25 mouse cellular contexts compared by ENCODE assay signal in the genomic region with DNA sequence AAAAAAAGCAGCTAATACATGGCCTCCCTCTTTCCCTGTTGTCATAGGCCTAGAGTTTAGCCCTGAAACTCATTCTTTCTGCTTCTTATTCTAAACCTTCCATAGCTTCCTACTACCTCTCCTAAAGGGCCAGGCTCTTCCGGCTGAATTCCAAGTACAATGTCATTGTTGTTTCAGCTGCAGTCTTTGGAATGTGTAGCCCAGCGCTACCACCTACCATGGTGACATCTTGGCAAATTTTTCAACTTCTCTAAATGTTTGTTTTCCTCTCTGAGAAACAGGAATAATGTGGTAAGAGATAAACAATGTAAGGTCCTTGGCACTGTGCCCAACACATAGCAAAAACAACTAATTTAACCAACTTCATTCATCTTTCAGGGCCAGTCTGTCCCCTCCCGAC. TPM values are rescaled to one million over a fixed set of nuclear protein-coding genes. Genes with fewer than 3 reads are reported as not detected.
DNase-seq lines count a peak whose midpoint lies in the region; ATAC-seq and TF ChIP-seq lines count a peak whose summit lies in the region.
"Had no signal": no experiment of that assay in that cellular context is flagged by ENCODE, and none has a peak within 500 bp of the region (broad histone marks: within the 10 kb centered on the region; RNA-seq: fewer than 3 reads in every experiment).

No protein-coding gene starts in this region.

- H3K27ac ChIP-seq in embryonic facial prominence, embryonic 11.5 days (replicated peaks; ENCODE audit: low read depth, low read length) = no peak overlapping the region
- no peak overlapping the region for H3K27ac ChIP-seq in embryonic facial prominence, embryonic 10.5 days (replicated peaks)
- no peak overlapping the region for H3K27ac ChIP-seq in hindbrain, postnatal 0 days
- H3K27ac ChIP-seq in hindbrain, embryonic 11.5 days (ENCODE audit: low read depth, low read length) = no peak overlapping the region
- H3K27ac ChIP-seq: embryonic facial prominence, embryonic 15.5 days; layer of hippocampus, adult 2 months; limb, embryonic 13.5 days; liver, embryonic 13.5 days; midbrain, embryonic 13.5 days had no signal

- peak; percentile 19 for DNase-seq in embryonic facial prominence, embryonic 11.5 days (ENCODE audit: low spot score)
- DNase-seq in embryonic facial prominence, embryonic 10.5 days (ENCODE audit: low spot score) = no peak
- peak; percentile 3 for DNase-seq in hindbrain, postnatal 0 days (ENCODE audit: low spot score)
- no peak for DNase-seq in hindbrain, embryonic 11.5 days (ENCODE audit: low spot score)
- DNase-seq in 3134 (ENCODE audit: extremely low read depth, insufficient read length, low spot score) = peak; percentile 46
- DNase-seq in embryo, embryonic 10.5 days (ENCODE audit: low spot score) = peak; percentile 12
- DNase-seq in frontal cortex, adult 2 months (ENCODE audit: extremely low spot score in 1 of 2, low spot score in 1 of 2) = no peak
- DNase-seq: adrenal gland, adult 2 months; cerebellum, adult 2 months; cerebellum, postnatal 36 days; gastrocnemius, postnatal 25 days; kidney, adult 2 months; kidney, postnatal 14 days; liver, embryonic 13.5 days; lung, postnatal 4 days; thymus, postnatal 25 days had no signal

- H3K4me1 ChIP-seq in embryonic facial prominence, embryonic 11.5 days (ENCODE audit: control insufficient read depth, insufficient read depth, low read length) = no peaks in the 10 kb centered on the region
- no peaks in the 10 kb centered on the region for H3K4me1 ChIP-seq in embryonic facial prominence, embryonic 10.5 days
- H3K4me1 ChIP-seq in hindbrain, postnatal 0 days (ENCODE audit: insufficient read depth, low read length) = 0 out of 2 replicates have a peak, but pooled peaks cover 3% of the 10 kb centered on the region
- no peaks in the 10 kb centered on the region for H3K4me1 ChIP-seq in hindbrain, embryonic 11.5 days (replicated peaks; ENCODE audit: control insufficient read depth, insufficient read depth, low read length)
- H3K4me1 ChIP-seq: liver, embryonic 13.5 days had no signal

- H3K9me3 ChIP-seq in embryonic facial prominence, embryonic 11.5 days (replicated peaks; ENCODE audit: control insufficient read depth, low read length) = no peaks in the 10 kb centered on the region
- no peaks in the 10 kb centered on the region for H3K9me3 ChIP-seq in embryonic facial prominence, embryonic 10.5 days
- H3K9me3 ChIP-seq in hindbrain, postnatal 0 days (ENCODE audit: low read length) = no peaks in the 10 kb centered on the region
- H3K9me3 ChIP-seq in hindbrain, embryonic 11.5 days (ENCODE audit: control insufficient read depth, low read length) = no peaks in the 10 kb centered on the region
- H3K9me3 ChIP-seq: embryonic facial prominence, embryonic 15.5 days; limb, embryonic 13.5 days; liver, embryonic 13.5 days; midbrain, embryonic 13.5 days had no signal

- H3K27me3 ChIP-seq in embryonic facial prominence, embryonic 11.5 days (ENCODE audit: control insufficient read depth, insufficient read depth, low read length) = no peaks in the 10 kb centered on the region
- 0 out of 2 replicates have a peak, but pooled peaks cover 5% of the 10 kb centered on the region for H3K27me3 ChIP-seq in embryonic facial prominence, embryonic 10.5 days (replicated peaks; ENCODE audit: low read depth, poor library complexity, severe bottlenecking)
- no peaks in the 10 kb centered on the region for H3K27me3 ChIP-seq in hindbrain, postnatal 0 days (ENCODE audit: insufficient read depth, low read length)
- no peaks in the 10 kb centered on the region for H3K27me3 ChIP-seq in hindbrain, embryonic 11.5 days (ENCODE audit: control insufficient read depth, insufficient read depth, low read length)

- H3K9ac ChIP-seq in embryonic facial prominence, embryonic 11.5 days (replicated peaks; ENCODE audit: low read length) = no peak overlapping the region
- no peak overlapping the region for H3K9ac ChIP-seq in hindbrain, postnatal 0 days (replicated peaks; ENCODE audit: low read length)
- no peak overlapping the region for H3K9ac ChIP-seq in hindbrain, embryonic 11.5 days (ENCODE audit: low read depth, low read length)
- H3K9ac ChIP-seq: embryonic facial prominence, embryonic 15.5 days; limb, embryonic 13.5 days; liver, embryonic 13.5 days; midbrain, embryonic 13.5 days had no signal

- WGBS in embryonic facial prominence, embryonic 11.5 days = 64% methylated on average over 3 of the region's 3 CpGs
- WGBS in embryonic facial prominence, embryonic 10.5 days = 55% methylated on average over 3 of the region's 3 CpGs
- WGBS in hindbrain, postnatal 0 days = 38% methylated on average over 3 of the region's 3 CpGs
- WGBS in hindbrain, embryonic 11.5 days = 59% methylated on average over 3 of the region's 3 CpGs

- H3K36me3 ChIP-seq in embryonic facial prominence, embryonic 11.5 days (replicated peaks; ENCODE audit: control insufficient read depth, insufficient read depth, low read depth, low read length) = no peaks in the 10 kb centered on the region
- no peaks in the 10 kb centered on the region for H3K36me3 ChIP-seq in embryonic facial prominence, embryonic 10.5 days (replicated peaks)
- no peaks in the 10 kb centered on the region for H3K36me3 ChIP-seq in hindbrain, postnatal 0 days (ENCODE audit: insufficient read depth, low read length)
- H3K36me3 ChIP-seq in hindbrain, embryonic 11.5 days (ENCODE audit: control insufficient read depth, insufficient read depth, low read length) = no peaks in the 10 kb centered on the region
- H3K36me3 ChIP-seq: embryonic facial prominence, embryonic 15.5 days; limb, embryonic 13.5 days; liver, embryonic 13.5 days; midbrain, embryonic 13.5 days had no signal

- H3K4me2 ChIP-seq in embryonic facial prominence, embryonic 11.5 days (ENCODE audit: low read depth, low read length) = no peak overlapping the region
- no peak overlapping the region for H3K4me2 ChIP-seq in hindbrain, postnatal 0 days (ENCODE audit: low read depth, low read length)
- no peak overlapping the region for H3K4me2 ChIP-seq in hindbrain, embryonic 11.5 days (replicated peaks; ENCODE audit: low read depth, low read length)
- H3K4me2 ChIP-seq: embryonic facial prominence, embryonic 15.5 days; heart, embryonic 11.5 days; limb, embryonic 13.5 days; liver, embryonic 13.5 days; midbrain, embryonic 13.5 days had no signal

- TF ChIP-seq CTCF in hindbrain, postnatal 0 days (IDR thresholded peaks at IDR 0.05; ENCODE audit: low read depth) = no peak

- no peak for ATAC-seq in embryonic facial prominence, embryonic 11.5 days (replicated peaks; ENCODE audit: insufficient number of reproducible peaks, low FRiP score, low TSS enrichment, low read depth)
- no peak for ATAC-seq in hindbrain, postnatal 0 days
- ATAC-seq in hindbrain, embryonic 11.5 days (ENCODE audit: low FRiP score) = no peak
- ATAC-seq: inflammation-experienced regulatory T-cells, adult 6 months; midbrain, embryonic 13.5 days had no signal

- no peak overlapping the region for H3K4me3 ChIP-seq in embryonic facial prominence, embryonic 11.5 days (ENCODE audit: low read depth, low read length)
- no peak overlapping the region for H3K4me3 ChIP-seq in embryonic facial prominence, embryonic 10.5 days
- no peak overlapping the region for H3K4me3 ChIP-seq in hindbrain, postnatal 0 days (ENCODE audit: low read length)
- no peak overlapping the region for H3K4me3 ChIP-seq in hindbrain, embryonic 11.5 days (ENCODE audit: low read depth, low read length)
- H3K4me3 ChIP-seq: embryonic facial prominence, embryonic 15.5 days; layer of hippocampus, adult 2 months; limb, embryonic 13.5 days; liver, embryonic 13.5 days; midbrain, embryonic 13.5 days; myocyte had no signal

RNA-seq across cellular contexts. Expression of a gene that starts 8.4 kb away (rescaled TPM):
- polyA plus RNA-seq in embryonic facial prominence, embryonic 11.5 days (2014; fragmentation: Nextera tagmentation; extraction: Ambion mirVana) = not detected in 2 replicates
- polyA plus RNA-seq in embryonic facial prominence, embryonic 10.5 days (2016; fragmentation: Nextera tagmentation; extraction: Ambion mirVana) = not detected in 2 replicates
- total RNA-seq in hindbrain, postnatal 0 days (2014; rRNA removed) = 7.3 and 9.7 TPM in 2 replicates
- 0.18 and 0.44 TPM in 2 replicates for polyA plus RNA-seq in hindbrain, postnatal 0 days (2015; fragmentation: Nextera tagmentation; extraction: Ambion mirVana)
- 0.15 TPM in 1 of 2 replicates, not detected in the other for polyA plus RNA-seq in hindbrain, embryonic 11.5 days (2014; fragmentation: Nextera tagmentation; extraction: Ambion mirVana)
- 0.06 TPM in 1 of 2 replicates, not detected in the other for polyA plus RNA-seq in frontal cortex, adult 2 months (2012; rRNA removed)
- total RNA-seq: gastrocnemius, postnatal 25 days; hematopoietic stem cell, adult 5-6 weeks; layer of hippocampus, postnatal 36 days had no signal
- polyA plus RNA-seq: embryonic facial prominence, embryonic 15.5 days; heart, embryonic 11.5 days; inflammation-experienced regulatory T-cells, adult 6 months; limb, embryonic 13.5 days; liver, embryonic 13.5 days; myocyte had no signal

Comparison
In these comparisons a context has a peak if more than half of its experiments do, and no peak if none do; other contexts are left out.
1. DNase-seq: peak in embryonic facial prominence, embryonic 11.5 days (single experiment), hindbrain, postnatal 0 days (single experiment), 3134 (single experiment) and embryo, embryonic 10.5 days (single experiment); none in embryonic facial prominence, embryonic 10.5 days (single experiment), hindbrain, embryonic 11.5 days (single experiment) and frontal cortex, adult 2 months (0 of 2).